Mouse (Mus musculus): ENCODE measurements around the gene Satb2.

Gene Satb2

DNA sequence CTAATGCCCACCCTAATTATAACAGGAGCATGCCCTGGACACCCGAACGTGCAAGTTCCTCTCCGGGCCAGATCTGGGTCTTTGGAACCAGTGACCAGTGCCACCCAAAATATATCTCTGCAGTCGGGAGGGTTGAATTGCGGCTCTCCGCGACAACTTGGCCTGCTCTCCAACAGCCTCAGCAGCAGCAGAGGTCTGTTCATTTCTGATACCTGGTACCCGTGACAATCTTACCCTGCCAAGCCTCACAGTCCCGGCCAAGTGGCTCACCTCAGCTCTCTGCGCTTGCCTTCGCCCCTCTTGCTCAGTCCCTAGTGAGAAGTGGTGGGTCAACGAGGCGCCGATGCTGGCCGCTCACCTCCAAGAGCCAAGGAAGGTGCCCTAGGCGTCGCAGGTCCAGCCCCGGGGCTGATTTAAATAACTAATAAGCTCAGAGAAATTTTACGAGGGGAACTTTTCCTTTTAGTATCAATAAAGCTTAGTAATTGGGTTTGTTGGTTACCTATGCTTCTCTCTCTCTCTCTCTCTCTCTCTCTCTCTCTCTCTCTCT is at the start of gene Satb2:
TSS of gene Satb2 (minus strand) at position 500 of the 550 bp plus-strand sequence.
- peak; percentile 25 for DNase-seq (ENCODE audit: low spot score)

- no peak for DNase-seq (ENCODE audit: low spot score)
Observed at GRCm38 (mm10) chr1:57018941-57019340, 40.5 kb upstream of the Satb2 start.

- DNase-seq (ENCODE audit: low spot score): no peak
Observed at GRCm38 (mm10) chr1:57013856-57014255, 35.4 kb upstream of the Satb2 start.

GRCm38 (mm10) chr1:57009171-57009570 is 30.7 kb upstream of the Satb2 start:
- DNase-seq (ENCODE audit: low spot score): no peak

DNA sequence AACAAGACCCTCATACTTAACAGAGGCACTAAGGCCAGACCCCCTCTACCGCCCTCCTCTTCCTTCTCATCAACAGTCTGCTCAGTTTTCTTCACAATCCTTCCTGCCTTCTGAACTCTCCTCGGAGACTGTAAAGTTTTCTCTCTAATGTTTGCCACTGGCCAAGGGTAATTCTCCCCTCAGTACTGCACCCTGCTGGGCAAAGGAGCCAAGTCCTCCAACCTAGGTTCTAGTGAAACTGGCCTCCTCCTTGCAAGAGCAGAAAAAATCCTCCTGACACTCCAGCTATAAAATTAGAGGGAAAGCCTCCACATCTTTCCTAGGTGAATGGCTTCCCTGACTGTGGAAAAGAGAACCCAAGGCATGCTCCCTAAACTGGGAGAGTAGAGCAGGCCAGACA is 16.6 kb upstream of the Satb2 start:
- DNase-seq (ENCODE audit: low spot score): no peak

GRCm38 (mm10) chr1:56992310-56992709 is 13.9 kb upstream of the Satb2 start:
- DNase-seq (ENCODE audit: low spot score): no peak

DNA sequence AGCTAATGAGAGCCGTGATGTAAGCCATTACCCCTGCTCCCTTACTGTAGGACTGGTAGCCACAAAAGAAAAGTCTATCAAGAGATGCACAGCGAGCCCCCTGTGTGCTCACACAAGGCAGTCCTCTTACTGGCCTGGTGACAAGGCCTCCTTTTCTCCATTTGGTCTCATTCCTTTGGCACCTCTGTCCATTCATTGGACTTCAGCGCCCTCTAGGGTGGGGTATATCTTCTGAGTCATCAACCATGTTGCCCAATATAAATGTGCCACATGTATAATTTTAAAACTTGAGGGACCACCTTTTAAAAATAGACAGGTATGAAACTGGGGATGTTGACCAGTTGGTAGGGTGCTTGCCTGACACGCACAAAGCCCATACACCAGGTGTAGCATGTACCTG is 13.2 kb upstream of the Satb2 start:
- peak; percentile 54 for DNase-seq (ENCODE audit: low spot score)

DNA sequence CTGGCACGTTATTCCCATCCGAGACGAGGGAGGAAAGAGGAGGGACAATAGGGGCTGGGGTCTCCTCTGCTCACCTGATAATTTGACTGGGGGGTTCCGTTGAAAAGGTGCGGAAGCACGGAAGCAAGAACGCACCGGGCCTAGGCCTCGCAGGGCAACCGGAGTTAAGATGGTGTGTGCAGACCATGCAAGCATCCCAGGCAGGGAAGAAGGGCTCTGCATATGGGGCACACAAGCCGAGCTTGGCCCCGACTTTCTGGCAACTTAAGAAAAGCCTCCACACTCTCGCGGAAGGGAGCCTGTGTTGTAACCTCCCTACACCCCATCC is 6.0 kb upstream of the Satb2 start:
- no peak for DNase-seq (ENCODE audit: low spot score)

- peak; percentile 25 for DNase-seq (ENCODE audit: low spot score)
Observed at GRCm38 (mm10) chr1:56983771-56984482, 5.5 kb upstream of the Satb2 start.

DNA sequence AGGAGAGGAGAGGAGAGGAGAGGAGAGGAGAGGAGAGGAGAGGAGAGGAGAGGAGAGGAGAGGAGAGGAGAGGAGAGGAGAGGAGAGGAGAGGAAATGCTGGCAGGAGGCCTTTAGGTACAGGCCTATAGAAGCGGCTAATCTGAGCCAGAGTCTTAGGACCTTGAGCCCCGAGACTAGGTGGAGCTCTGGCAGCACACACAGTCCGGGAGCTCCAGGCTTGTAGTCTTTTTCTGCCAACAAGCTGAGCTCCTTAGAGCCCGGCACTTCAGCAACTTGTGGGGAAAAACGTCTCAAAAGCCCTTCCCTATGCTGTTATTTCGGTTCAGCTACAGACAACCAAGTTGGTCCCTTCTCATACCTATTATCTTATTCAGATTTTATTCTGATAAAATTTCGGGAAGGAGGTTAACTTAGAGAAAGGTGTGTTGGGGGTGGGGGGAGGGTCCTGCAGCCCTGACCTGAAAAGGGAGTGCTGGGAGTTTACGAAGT is 4.7 kb upstream of the Satb2 start:
- peak; percentile 36 for DNase-seq (ENCODE audit: low spot score)

- DNase-seq (ENCODE audit: low spot score): peak; percentile 33
Observed at GRCm38 (mm10) chr1:56982631-56983030, 4.2 kb upstream of the Satb2 start.

DNA sequence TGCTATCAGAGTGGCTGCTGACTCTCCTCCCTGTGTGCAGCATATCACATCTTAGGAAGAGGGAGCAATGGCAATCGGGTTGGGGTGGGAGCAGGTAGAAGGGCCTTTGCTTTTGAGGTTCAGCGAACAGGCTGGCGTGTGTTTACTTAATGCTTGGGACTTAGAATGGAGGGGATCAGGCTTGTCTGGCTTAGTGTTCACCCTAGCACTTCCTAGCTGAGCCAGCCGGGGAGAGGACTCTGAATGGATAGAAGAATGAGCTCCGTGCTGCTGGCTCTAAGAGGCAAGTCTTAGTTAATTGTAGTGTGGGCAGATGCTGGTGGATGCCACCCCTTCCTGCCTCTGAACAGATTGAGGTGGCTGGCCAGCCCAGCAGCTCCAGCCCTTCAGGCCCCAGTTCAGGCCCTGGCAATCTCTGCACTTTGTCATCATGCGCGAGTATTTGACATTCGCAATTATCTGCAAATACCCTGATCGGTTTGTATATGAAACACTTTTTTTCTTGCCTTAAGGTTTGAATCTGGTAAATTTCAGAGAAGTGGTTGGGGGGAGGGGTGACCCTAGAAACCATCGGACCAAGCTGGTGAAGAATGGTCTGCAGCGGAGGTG is 3.6 kb upstream of the Satb2 start:
- DNase-seq (ENCODE audit: low spot score): peak; percentile 44

- DNase-seq (ENCODE audit: low spot score): no peak
Observed at GRCm38 (mm10) chr1:56981508-56981907, 3.1 kb upstream of the Satb2 start.

DNA sequence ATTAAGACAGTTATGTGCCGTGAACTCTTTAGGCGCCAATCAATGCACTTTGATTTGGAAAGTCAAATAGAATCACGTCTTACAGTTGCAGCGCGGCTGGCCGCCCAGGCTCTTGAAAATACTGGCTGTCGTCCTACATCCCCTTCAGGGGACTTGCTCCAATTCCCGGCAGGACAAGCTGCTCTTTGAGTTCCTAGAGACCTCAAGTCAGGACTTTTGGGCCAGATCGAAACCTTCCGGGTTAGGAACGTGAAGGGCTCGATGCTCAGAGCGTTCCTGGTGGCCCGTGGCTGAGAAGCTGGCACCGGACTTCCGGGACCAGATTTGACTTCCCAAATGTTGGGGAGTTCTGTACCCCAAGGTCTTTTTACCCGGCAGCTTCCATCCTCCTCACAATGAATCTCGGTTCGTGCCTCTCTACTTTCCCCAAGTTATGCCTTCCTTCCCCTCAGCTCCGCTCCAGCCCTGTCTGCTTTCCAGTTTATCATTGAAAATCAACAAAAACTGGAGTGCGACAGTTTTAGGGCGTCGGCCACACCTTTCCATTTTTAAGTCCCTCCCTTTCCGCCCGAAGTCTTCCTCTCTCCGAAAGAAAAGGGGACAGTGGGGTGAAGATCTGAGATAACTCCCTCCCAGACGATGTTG is 2.3 kb upstream of the Satb2 start:
- DNase-seq (ENCODE audit: low spot score): peak; percentile 63

DNA sequence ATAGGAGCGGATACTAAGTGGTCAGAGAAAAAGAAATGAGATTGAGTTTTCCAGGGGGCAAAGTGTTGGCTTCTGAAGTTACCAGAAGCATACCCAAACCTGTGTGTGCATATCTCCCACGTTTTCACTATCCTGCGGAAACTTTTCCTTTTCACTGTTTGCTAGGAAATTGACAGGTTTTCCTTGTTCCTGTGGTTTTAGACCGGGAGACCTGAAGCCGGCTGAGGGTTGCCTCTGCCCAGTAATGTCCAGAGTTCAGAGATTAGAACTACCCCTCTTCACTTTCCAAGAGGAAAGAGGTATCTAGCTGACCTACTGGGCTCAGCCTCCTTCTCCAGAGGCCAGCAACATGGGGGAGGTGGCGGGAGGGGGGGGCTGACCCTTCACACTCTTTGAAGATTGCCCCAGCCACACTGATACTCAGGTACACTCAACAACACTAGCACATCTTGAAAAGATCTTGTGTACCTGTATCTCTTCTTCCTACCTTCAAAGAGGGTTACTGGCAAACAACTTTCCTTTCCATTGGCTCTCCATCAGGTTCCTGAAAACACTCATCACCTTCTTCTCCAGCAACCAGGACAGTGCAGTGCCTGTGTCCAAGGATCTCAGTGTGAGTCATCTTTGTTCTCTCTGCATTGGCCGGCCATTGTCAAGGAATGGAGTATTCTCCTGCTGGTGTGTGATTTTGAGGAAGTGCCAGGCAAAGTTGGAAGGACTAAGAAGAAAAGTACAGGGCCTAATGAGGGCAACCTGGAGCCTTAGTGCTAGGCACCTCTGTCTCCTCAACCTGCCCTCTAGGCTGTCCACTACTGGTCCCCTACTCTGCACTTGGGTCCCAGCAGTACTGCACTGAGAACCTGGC is 1.3 kb upstream of the Satb2 start:
- peak; percentile 58 for DNase-seq (ENCODE audit: low spot score)

DNA sequence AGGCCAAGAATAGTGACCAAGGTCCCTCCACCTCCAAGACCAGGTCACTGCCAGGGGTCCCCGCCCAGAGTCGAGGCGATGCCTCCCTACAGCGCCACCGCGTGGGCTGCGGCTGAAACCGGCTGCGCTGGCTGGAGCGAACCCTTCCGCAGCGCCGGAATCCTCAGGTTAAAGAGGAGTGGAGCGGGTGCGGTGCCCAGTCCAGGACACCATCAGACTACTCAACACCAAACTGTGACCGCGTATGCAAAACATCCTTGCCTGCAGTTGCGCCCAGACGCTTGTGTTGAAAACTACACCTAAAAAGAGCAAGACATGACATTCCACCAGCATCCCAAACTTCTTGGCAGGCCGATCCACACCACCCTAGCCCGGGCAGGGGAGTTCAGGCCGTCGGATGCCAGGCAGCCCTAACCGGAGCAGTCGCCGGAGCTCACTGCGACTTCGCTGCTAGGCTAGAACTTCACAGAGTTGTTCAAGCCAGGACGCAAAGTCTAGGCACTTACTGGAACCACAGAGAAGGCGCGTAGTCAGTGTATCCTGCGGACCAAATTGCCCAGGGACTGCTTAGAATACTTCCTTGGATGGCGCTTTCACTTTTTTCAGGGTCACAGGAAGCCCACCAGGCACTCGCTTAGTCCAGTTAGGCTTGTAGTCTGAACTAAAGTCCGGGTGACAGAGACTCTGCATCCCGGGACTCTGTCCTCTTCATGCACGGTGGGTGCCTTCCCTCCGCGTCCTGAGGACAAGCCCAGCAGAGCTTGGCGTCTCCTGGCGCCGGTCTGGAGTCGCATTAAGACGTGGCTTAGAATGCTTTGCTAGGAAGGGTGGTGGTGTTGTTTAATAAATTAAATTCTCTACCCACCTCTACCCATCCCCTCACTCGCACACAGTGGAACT is 999 bp downstream of the Satb2 start:
- peak; percentile 87 for DNase-seq (ENCODE audit: low spot score)

GRCm38 (mm10) chr1:56976825-56977104 is 1.7 kb downstream of the Satb2 start:
- DNase-seq (ENCODE audit: low spot score): no peak

DNA sequence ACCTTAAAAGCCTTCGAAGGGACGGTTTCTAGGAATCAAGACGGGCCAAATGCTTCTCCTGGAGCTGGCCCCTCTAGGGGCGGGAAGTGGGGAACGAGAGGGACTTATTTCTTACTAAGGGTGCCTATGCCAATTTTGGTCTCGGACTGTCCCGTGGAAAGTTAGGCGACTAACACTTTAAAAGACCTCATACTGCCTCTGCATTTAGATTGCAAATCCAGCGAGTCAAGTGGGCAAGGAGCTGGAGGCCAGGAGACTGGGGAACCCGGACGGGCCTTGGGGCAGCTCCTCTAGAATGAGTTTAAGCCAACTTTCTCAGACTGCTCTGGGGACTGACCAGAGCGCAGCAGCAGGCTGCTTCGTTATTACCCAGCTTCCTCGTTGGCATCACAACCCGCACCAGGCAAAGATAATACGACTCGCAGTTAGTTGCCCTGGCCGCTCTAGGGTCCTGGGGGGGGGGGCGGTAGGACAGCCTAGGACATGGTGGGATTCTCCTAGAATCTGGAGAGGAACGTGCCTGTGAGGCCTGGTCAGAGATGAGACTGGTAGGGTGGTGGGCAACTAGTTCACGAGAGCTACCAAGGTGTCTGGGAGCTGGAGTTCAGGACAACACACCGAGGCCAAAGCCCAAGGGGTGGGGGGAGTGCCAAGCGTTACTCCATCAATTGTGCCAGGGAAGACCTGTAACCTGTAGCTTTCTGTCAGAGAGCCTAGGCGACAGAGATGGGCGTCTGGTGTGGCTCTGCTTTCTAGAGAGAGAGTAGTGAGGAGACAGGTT is 2.2 kb downstream of the Satb2 start:
- peak; percentile 49 for DNase-seq (ENCODE audit: low spot score)

DNA sequence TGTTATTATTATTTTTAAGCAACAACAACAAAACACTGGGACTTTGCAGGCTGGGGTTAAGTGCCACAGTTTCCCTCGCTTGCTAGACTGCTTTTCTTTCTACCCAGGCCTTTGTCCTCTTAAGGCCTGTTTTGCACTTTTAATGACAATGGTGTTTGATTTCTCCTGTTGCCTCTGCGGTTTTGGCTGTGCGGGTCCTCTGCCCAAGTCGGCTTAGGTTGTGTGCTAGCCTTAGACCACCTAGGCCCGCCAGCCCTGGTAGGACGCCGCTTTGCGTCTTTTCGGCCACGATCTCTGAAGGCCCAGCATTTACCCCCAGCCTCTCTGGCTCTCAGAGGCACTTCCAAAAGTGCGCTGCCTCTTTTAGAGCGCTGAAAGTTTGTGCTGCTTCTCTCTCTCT is 2.9 kb downstream of the Satb2 start:
- DNase-seq (ENCODE audit: low spot score): peak; percentile 38

DNA sequence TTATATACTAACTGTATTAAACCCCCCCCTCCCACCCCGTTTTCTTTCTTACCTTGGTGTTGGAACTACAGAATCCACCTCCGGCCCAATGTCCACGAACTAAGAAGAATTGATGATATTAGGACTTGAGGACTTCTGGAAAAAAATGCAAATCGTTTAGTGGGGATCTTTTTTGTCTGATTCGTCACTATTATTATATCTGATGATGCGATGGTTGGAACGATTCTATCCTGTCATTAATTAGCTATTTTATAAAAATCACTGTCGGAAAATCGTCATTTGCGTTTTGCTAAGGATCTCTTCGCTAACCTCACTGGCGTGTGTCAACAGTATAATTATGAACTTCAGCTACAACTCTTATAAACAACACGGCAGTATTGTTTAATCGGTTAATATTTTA is 4.3 kb downstream of the Satb2 start:
- peak; percentile 30 for DNase-seq (ENCODE audit: low spot score)

GRCm38 (mm10) chr1:56973593-56973950 is 4.9 kb downstream of the Satb2 start:
- DNase-seq (ENCODE audit: low spot score): no peak

Data from embryo, embryonic 10.5 days (tissue).